Comparison of ENCODE assay signal across 17 mouse cellular contexts in the genomic region with DNA sequence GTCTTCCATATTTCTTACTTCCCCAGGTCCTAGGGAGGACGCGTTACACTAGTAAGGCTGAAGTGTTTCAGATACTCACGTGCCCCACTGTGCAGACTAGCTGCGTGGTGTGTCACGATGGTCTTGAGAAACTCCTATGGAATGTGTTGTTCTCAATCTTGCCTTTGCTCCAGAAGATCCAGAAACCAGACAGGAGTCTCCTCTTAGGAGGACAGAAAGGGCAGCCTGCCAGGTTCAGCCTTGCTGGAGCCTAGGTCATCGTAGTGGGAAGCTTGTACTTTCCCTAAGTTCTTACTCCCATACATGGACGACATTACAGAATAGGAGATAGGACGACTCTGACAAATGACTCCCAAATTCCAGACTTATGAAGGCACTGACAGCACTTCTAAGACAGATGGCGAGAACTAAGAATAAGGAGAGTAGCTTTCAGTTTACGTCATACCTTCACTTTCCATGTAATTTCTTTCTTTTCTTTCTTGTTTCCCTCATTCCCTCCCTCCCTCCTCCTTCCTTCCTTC.
DNase-seq lines count a peak whose midpoint lies in the region; ATAC-seq and TF ChIP-seq lines count a peak whose summit lies in the region.
"Had no signal": no experiment of that assay in that cellular context is flagged by ENCODE, and none has a peak within 500 bp of the region (broad histone marks: within the 10 kb centered on the region; RNA-seq: fewer than 3 reads in every experiment).

No protein-coding gene starts in this region.

- no peak overlapping the region for H3K9ac ChIP-seq in heart, postnatal 0 days (replicated peaks; ENCODE audit: low read depth, low read length)
- no peak overlapping the region for H3K9ac ChIP-seq in heart, embryonic 11.5 days (ENCODE audit: low read depth, low read length)
- no peak overlapping the region for H3K9ac ChIP-seq in midbrain, embryonic 11.5 days (ENCODE audit: low read length)
- H3K9ac ChIP-seq in midbrain, embryonic 15.5 days = no peak overlapping the region
- H3K9ac ChIP-seq: embryonic facial prominence, embryonic 15.5 days; forebrain, embryonic 15.5 days; heart, embryonic 12.5 days; hindbrain, embryonic 13.5 days had no signal

- WGBS in heart, postnatal 0 days = 56% methylated on average over 10 of the region's 10 CpGs
- 68% methylated on average over 10 of the region's 10 CpGs for WGBS in heart, embryonic 11.5 days (ENCODE audit: insufficient replicate concordance)
- WGBS in midbrain, embryonic 11.5 days = 92% methylated on average over 10 of the region's 10 CpGs
- WGBS in midbrain, embryonic 15.5 days = 93% methylated on average over 10 of the region's 10 CpGs

- no peak overlapping the region for H3K27ac ChIP-seq in heart, postnatal 0 days (ENCODE audit: low read depth)
- H3K27ac ChIP-seq in heart, embryonic 11.5 days (ENCODE audit: low read depth, low read length) = no peak overlapping the region
- no peak overlapping the region for H3K27ac ChIP-seq in midbrain, embryonic 11.5 days (ENCODE audit: low read depth, low read length)
- no peak overlapping the region for H3K27ac ChIP-seq in midbrain, embryonic 15.5 days
- H3K27ac ChIP-seq: embryonic facial prominence, embryonic 15.5 days; forebrain, embryonic 15.5 days; hindbrain, embryonic 13.5 days; hindbrain, postnatal 0 days had no signal

- no peaks in the 10 kb centered on the region for H3K4me1 ChIP-seq in heart, postnatal 0 days (ENCODE audit: control insufficient read depth, insufficient read depth)
- H3K4me1 ChIP-seq in heart, embryonic 11.5 days (ENCODE audit: control insufficient read depth, insufficient read depth, low read length) = peaks cover 6% of the 10 kb centered on the region; the same call in 1 of the 2 replicates
- no peaks in the 10 kb centered on the region for H3K4me1 ChIP-seq in midbrain, embryonic 11.5 days (ENCODE audit: control insufficient read depth, insufficient read depth, low read length)
- no peaks in the 10 kb centered on the region for H3K4me1 ChIP-seq in midbrain, embryonic 15.5 days
- H3K4me1 ChIP-seq: forebrain, embryonic 15.5 days; hindbrain, embryonic 13.5 days had no signal

- H3K36me3 ChIP-seq in heart, postnatal 0 days (replicated peaks; ENCODE audit: control insufficient read depth, insufficient read depth, low read length) = no peaks in the 10 kb centered on the region
- H3K36me3 ChIP-seq in heart, embryonic 11.5 days (ENCODE audit: control insufficient read depth, insufficient read depth, low read length) = no peaks in the 10 kb centered on the region
- no peaks in the 10 kb centered on the region for H3K36me3 ChIP-seq in midbrain, embryonic 11.5 days (ENCODE audit: control insufficient read depth, insufficient read depth, low read length)
- no peaks in the 10 kb centered on the region for H3K36me3 ChIP-seq in midbrain, embryonic 15.5 days (replicated peaks)
- H3K36me3 ChIP-seq: embryonic facial prominence, embryonic 15.5 days; forebrain, embryonic 15.5 days; heart, embryonic 12.5 days; hindbrain, embryonic 13.5 days had no signal

- DNase-seq in heart, postnatal 0 days (ENCODE audit: low spot score) = peak; percentile 39
- DNase-seq in midbrain, embryonic 11.5 days (ENCODE audit: low spot score, missing footprints) = peak; percentile 39
- peak; percentile 66 for DNase-seq in NIH3T3 (ENCODE audit: low read depth)
- no peak for DNase-seq in gastrocnemius, postnatal 25 days
- DNase-seq: adrenal gland, postnatal 10 days; cerebellum, adult 11 months; cerebellum, adult 8-10 months; cerebellum, postnatal 14 days; embryo, embryonic 11 days; gastrocnemius, postnatal 36 days had no signal

- H3K4me2 ChIP-seq in heart, postnatal 0 days (ENCODE audit: low read depth, low read length) = no peak overlapping the region
- no peak overlapping the region for H3K4me2 ChIP-seq in heart, embryonic 11.5 days
- H3K4me2 ChIP-seq in midbrain, embryonic 11.5 days = no peak overlapping the region
- H3K4me2 ChIP-seq in midbrain, embryonic 15.5 days = no peak overlapping the region
- H3K4me2 ChIP-seq: embryonic facial prominence, embryonic 15.5 days; forebrain, embryonic 15.5 days; heart, embryonic 12.5 days; hindbrain, embryonic 13.5 days had no signal

- 0 out of 2 replicates have a peak, but pooled peaks have one; percentile 27 for ATAC-seq in heart, postnatal 0 days (ENCODE audit: insufficient read depth, low read depth)
- no peak for ATAC-seq in heart, embryonic 11.5 days (replicated peaks; ENCODE audit: insufficient number of reproducible peaks, low FRiP score, low TSS enrichment)
- ATAC-seq in midbrain, embryonic 11.5 days (ENCODE audit: low FRiP score) = no peak
- no peak for ATAC-seq in midbrain, embryonic 15.5 days (replicated peaks)
- ATAC-seq: forebrain, embryonic 15.5 days; hindbrain, postnatal 0 days had no signal

- no peaks in the 10 kb centered on the region for H3K27me3 ChIP-seq in heart, postnatal 0 days (ENCODE audit: control insufficient read depth, insufficient read depth, low read length)
- no peaks in the 10 kb centered on the region for H3K27me3 ChIP-seq in heart, embryonic 11.5 days (ENCODE audit: control insufficient read depth, insufficient read depth, low read length)
- H3K27me3 ChIP-seq in midbrain, embryonic 11.5 days (ENCODE audit: control insufficient read depth, insufficient read depth, low read length) = no peaks in the 10 kb centered on the region
- no peaks in the 10 kb centered on the region for H3K27me3 ChIP-seq in midbrain, embryonic 15.5 days (replicated peaks)
- H3K27me3 ChIP-seq: embryonic facial prominence, embryonic 15.5 days; forebrain, embryonic 15.5 days; heart, embryonic 12.5 days; hindbrain, embryonic 13.5 days had no signal

- no peak for TF ChIP-seq CTCF in heart, postnatal 0 days (IDR thresholded peaks at IDR 0.05; ENCODE audit: low read depth)

- no peak overlapping the region for H3K4me3 ChIP-seq in heart, postnatal 0 days (ENCODE audit: low read depth, low read length)
- H3K4me3 ChIP-seq in heart, embryonic 11.5 days (ENCODE audit: low read depth, low read length) = no peak overlapping the region
- no peak overlapping the region for H3K4me3 ChIP-seq in midbrain, embryonic 11.5 days (ENCODE audit: low read depth, low read length)
- no peak overlapping the region for H3K4me3 ChIP-seq in midbrain, embryonic 15.5 days
- H3K4me3 ChIP-seq: embryonic facial prominence, embryonic 15.5 days; forebrain, embryonic 15.5 days; heart, embryonic 12.5 days; hindbrain, embryonic 13.5 days had no signal

- no peak for TF ChIP-seq EP300 in heart, postnatal 0 days (IDR thresholded peaks at IDR 0.05; ENCODE audit: low read depth)

- no peaks in the 10 kb centered on the region for H3K9me3 ChIP-seq in heart, postnatal 0 days (replicated peaks; ENCODE audit: control insufficient read depth, low read length)
- 0 out of 2 replicates have a peak, but pooled peaks cover 2% of the 10 kb centered on the region for H3K9me3 ChIP-seq in heart, embryonic 11.5 days (replicated peaks; ENCODE audit: control insufficient read depth, low read length)
- H3K9me3 ChIP-seq in midbrain, embryonic 11.5 days (ENCODE audit: control insufficient read depth, low read length) = no peaks in the 10 kb centered on the region
- H3K9me3 ChIP-seq in midbrain, embryonic 15.5 days = no peaks in the 10 kb centered on the region
- H3K9me3 ChIP-seq: embryonic facial prominence, embryonic 15.5 days; forebrain, embryonic 15.5 days; hindbrain, embryonic 13.5 days had no signal
